Mouse (Mus musculus) MEL (cell line): ENCODE results near the gene Dnttip2. TPM values are rescaled to one million over a fixed set of nuclear protein-coding genes. Genes with fewer than 3 reads are reported as not detected.

ENCODE experiments used
- DNase-seq: peaks from one replicate; pipeline ENCODE4 v3.0.0; 2011; ENCODE audit warnings: low read depth, low spot score
- H3K27ac ChIP-seq: 2 replicates; pipeline ENCODE4 v1.5.1; 2012; ENCODE audit warnings: low read depth, mild to moderate bottlenecking, control low read depth, low read length, moderate library complexity; ENCODE audit not compliant: control insufficient read depth
- H3K27me3 ChIP-seq, 2 experiments: fragments of 150-350 bp in 1 of 2; sonication (generic) in 1 of 2; 2 replicates each; pipeline ENCODE4 v1.6.1; 2012; ENCODE audit warnings: low read length in 2 of 2, mild to moderate bottlenecking in 2 of 2, improper control_type of control experiment in 1 of 2, moderate library complexity in 1 of 2; ENCODE audit not compliant: insufficient read depth in 2 of 2, control insufficient read depth in 1 of 2
- H3K36me3 ChIP-seq, 2 experiments: 2 replicates each; pipeline ENCODE4 v1.6.1; 2012 to 2014; ENCODE audit warnings: low read length in 2 of 2, improper control_type of control experiment in 1 of 2, inconsistent platforms in 1 of 2, mild to moderate bottlenecking in 1 of 2; ENCODE audit not compliant: insufficient read depth in 2 of 2, control insufficient read depth in 1 of 2
- H3K4me1 ChIP-seq, 2 experiments: fragments of 150-350 bp in 1 of 2; sonication (generic) in 1 of 2; 2 replicates each; pipeline ENCODE4 v1.6.1; 2012; ENCODE audit warnings: low read length in 2 of 2, improper control_type of control experiment in 1 of 2, mild to moderate bottlenecking in 1 of 2; ENCODE audit not compliant: insufficient read depth in 2 of 2, control insufficient read depth in 1 of 2
- H3K4me3 ChIP-seq, 2 experiments: fragments of 150-350 bp in 1 of 2; sonication (generic) in 1 of 2; 2 replicates each; pipeline ENCODE4 v1.5.1; 2012; ENCODE audit warnings: low read depth in 2 of 2, low read length in 2 of 2, mild to moderate bottlenecking in 2 of 2, moderate library complexity in 2 of 2, control low read depth in 1 of 2, improper control_type of control experiment in 1 of 2; ENCODE audit not compliant: control insufficient read depth in 1 of 2, insufficient read depth in 1 of 2
- H3K79me2 ChIP-seq: 2 replicates; pipeline ENCODE4 v1.6.1; 2012; ENCODE audit warnings: mild to moderate bottlenecking, low read length, moderate library complexity; ENCODE audit not compliant: control insufficient read depth, poor library complexity, insufficient read depth
- H3K9ac ChIP-seq: 2 replicates; pipeline ENCODE4 v1.6.1; 2012; ENCODE audit warnings: low read depth, mild to moderate bottlenecking, control low read depth, low read length, moderate library complexity; ENCODE audit not compliant: control insufficient read depth, poor library complexity, severe bottlenecking
- H3K9me3 ChIP-seq: fragments of 150-350 bp; sonication (generic); replicated peaks from 2 replicates; pipeline ENCODE4 v1.6.1; 2012; ENCODE audit warnings: mild to moderate bottlenecking, low read length, improper control_type of control experiment, moderate library complexity; ENCODE audit not compliant: insufficient read depth
- CHD1 ChIP-seq: IDR thresholded peaks from 2 replicates; pipeline ENCODE4 v1.6.1; 2012; ENCODE audit warnings: low read depth, mild to moderate bottlenecking, inconsistent platforms, low read length, improper control_type of control experiment
- CTCF ChIP-seq, 3 experiments: IDR thresholded peaks in 2 of 3; conservative IDR thresholded peaks in 1 of 3; 2 replicates each; pipeline ENCODE4 v1.5.1; 2011 to 2012; ENCODE audit warnings: low read length in 3 of 3, low read depth in 2 of 3, mild to moderate bottlenecking in 2 of 3, improper control_type of control experiment in 1 of 3, inconsistent platforms in 1 of 3, mixed read lengths in 1 of 3, moderate library complexity in 1 of 3; ENCODE audit not compliant: control insufficient read depth in 1 of 3, insufficient read depth in 1 of 3, poor library complexity in 1 of 3, severe bottlenecking in 1 of 3
- ELF1 ChIP-seq: IDR thresholded peaks from 2 replicates; pipeline ENCODE4 v1.6.1; 2014; ENCODE audit warnings: low read depth, mild to moderate bottlenecking, inconsistent platforms, low read length, improper control_type of control experiment, moderate library complexity
- GATA1 ChIP-seq: IDR thresholded peaks from 2 replicates; pipeline ENCODE4 v1.6.1; 2011; ENCODE audit warnings: low read depth, low read length, improper control_type of control experiment
- JUND ChIP-seq: IDR thresholded peaks from 2 replicates; pipeline ENCODE4 v1.6.1; 2011; ENCODE audit warnings: low read depth, mild to moderate bottlenecking, improper control_type of control experiment, low read length
- KAT2A ChIP-seq: conservative IDR thresholded peaks from 2 replicates; pipeline ENCODE4 v1.6.1; 2012; ENCODE audit warnings: low read depth, low read length, improper control_type of control experiment, inconsistent platforms
- MAFK ChIP-seq: IDR thresholded peaks from 2 replicates; pipeline ENCODE4 v1.6.1; 2011; ENCODE audit warnings: low read depth, mild to moderate bottlenecking, low read length, improper control_type of control experiment, borderline replicate concordance
- MEF2A ChIP-seq: IDR thresholded peaks from 2 replicates; pipeline ENCODE4 v1.6.1; 2014; ENCODE audit warnings: low read depth, mild to moderate bottlenecking, inconsistent platforms, low read length, improper control_type of control experiment; ENCODE audit not compliant: poor library complexity, insufficient replicate concordance, severe bottlenecking; ENCODE audit errors: extremely low read depth
- MXI1 ChIP-seq: IDR thresholded peaks from 2 replicates; pipeline ENCODE4 v1.6.1; 2011; ENCODE audit warnings: mild to moderate bottlenecking, low read depth, low read length, improper control_type of control experiment
- NELFE ChIP-seq: IDR thresholded peaks from 2 replicates; pipeline ENCODE4 v1.6.1; 2011; ENCODE audit warnings: low read depth, low read length, improper control_type of control experiment
- RCOR1 ChIP-seq: IDR thresholded peaks from 2 replicates; pipeline ENCODE4 v1.6.1; 2012; ENCODE audit warnings: low read depth, mild to moderate bottlenecking, inconsistent platforms, low read length, improper control_type of control experiment
- SIN3A ChIP-seq: IDR thresholded peaks from 2 replicates; pipeline ENCODE4 v1.6.1; 2012; ENCODE audit warnings: low read length, improper control_type of control experiment, inconsistent platforms
- TAL1 ChIP-seq: IDR thresholded peaks from 2 replicates; pipeline ENCODE4 v1.6.1; 2012; ENCODE audit warnings: mild to moderate bottlenecking, inconsistent platforms, low read length, moderate library complexity, mixed read lengths
- TBP ChIP-seq: IDR thresholded peaks from 2 replicates; pipeline ENCODE4 v1.8.0; 2011; ENCODE audit warnings: low read depth, low read length, improper control_type of control experiment
- TCF12 ChIP-seq: IDR thresholded peaks from 2 replicates; pipeline ENCODE4 v1.6.1; 2014; ENCODE audit warnings: low read depth, mild to moderate bottlenecking, inconsistent platforms, low read length, improper control_type of control experiment, moderate library complexity
- polyA plus RNA-seq, 2 experiments: library from polyadenylated mRNA; stranded (reverse) in 1 of 2; unstranded in 1 of 2; fragments of >175 nt in 1 of 2; fragments of >200 nt in 1 of 2; gene quantifications; 2 replicates each; pipeline versions ENCODE4 v1.2.1 to v1.2.4; 2012; ENCODE audit warnings: low replicate concordance in 2 of 2, low read depth in 1 of 2; ENCODE audit not compliant: insufficient read length in 2 of 2, insufficient read depth in 1 of 2, missing spikeins in 1 of 2
- total RNA-seq: library from RNA; depleted of rRNA; stranded (reverse); fragments of 300-350 nt; gene quantifications from 2 replicates; pipeline ENCODE4 v1.2.3, GENCODE M21; 2012

The Dnttip2 gene
- total and polyA plus RNA-seq, 3 experiments = 84.4 to 90.5 TPM; not detected in 1

DNA sequence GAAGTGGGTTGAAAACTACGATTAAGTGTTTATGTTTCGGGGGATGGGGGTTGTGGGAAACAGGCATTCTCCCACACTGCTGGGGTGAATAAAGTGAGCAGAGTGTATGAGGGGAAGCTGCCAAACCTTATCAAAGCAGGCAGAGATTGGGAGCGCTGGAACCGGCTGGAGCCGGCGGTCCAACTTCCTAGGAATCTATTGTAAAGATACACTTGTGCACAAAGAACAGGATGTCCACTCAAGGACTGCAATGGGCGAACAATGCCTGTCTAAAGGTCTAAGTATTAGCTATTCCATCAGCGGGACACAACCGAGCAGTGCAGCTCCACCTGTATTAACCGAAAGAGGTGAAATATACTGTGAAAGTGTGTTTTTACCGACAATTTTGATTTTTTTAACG, 17.6 kb downstream of the Dnttip2 start:
- H3K79me2 ChIP-seq = peaks cover 2% of the 10 kb centered on the region; the same call in 1 of the 2 replicates
- no peak for DNase-seq
- H3K27me3 ChIP-seq = no peaks in the 10 kb centered on the region
- no peak for TF ChIP-seq CTCF (IDR thresholded peaks at IDR 0.05 in 2 of 3, conservative IDR thresholded peaks at IDR 0.05 in 1 of 3; ENCODE audit: control insufficient read depth in 1 of 3, insufficient read depth in 1 of 3, low read depth in 2 of 3, low read length in 3 of 3, poor library complexity in 1 of 3, severe bottlenecking in 1 of 3)
- TF ChIP-seq TCF12 = no peak
- TF ChIP-seq JUND = no peak
- no peak for TF ChIP-seq NELFE
- TF ChIP-seq KAT2A = no peak
- H3K9ac ChIP-seq = no peak overlapping the region
- H3K9me3 ChIP-seq = no peaks in the 10 kb centered on the region
- peak overlapping the region in 1 of 2 experiments; percentile 9; a peak in 1 of 4 replicates for H3K4me3 ChIP-seq
- H3K27ac ChIP-seq = no peak overlapping the region
- peaks cover 0 to 15% of the 10 kb centered on the region in 2 experiments; a peak in 2 of 4 replicates for H3K36me3 ChIP-seq
- H3K4me1 ChIP-seq = peaks cover 2 to 15% of the 10 kb centered on the region in 2 experiments; a peak in 3 of 4 replicates

DNA sequence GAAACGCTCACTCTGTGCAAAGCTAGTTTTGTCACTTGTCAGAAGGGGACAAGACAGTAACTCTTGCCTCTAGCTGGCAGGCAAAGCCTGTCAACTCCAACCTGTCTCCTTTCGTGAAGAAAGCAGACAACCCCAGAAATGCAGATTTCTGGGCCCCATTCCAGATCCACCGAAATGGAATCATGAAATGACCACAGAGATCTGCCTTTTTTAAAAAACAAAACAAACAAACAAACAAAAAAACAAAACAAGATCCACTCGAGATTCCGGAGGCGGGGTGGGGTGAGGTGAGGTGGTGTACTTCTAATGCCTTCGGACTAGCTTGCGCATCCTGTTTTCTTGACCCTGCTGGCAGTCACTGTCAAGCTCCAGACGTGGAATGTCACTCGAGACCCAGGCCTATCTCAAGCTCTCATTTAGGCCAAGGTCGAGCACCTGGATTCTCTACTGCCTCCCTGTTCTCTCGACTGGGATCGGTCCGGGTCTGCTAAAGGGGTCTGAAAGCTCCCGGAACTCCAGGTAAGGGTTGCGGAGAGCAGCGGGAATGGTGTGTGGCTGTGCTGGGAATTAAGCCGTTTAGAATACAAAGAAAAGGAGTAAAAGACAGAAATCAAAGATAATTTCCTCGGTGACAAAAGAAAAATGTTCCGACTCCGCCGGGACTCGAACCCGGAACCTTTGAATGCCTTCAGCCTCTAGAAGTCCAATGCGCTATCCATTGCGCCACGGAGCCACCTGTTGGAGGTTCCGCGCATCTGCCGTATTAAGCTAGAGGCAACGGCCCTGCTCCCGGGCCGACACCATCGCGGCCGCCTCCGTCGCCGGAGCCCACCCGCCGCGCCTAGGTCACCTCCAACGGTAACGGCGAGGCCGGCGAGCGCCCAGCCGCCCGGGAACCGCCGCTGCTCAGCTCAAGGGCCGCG, 18.4 kb downstream of the Dnttip2 start:
- Histone ChIP-seq H3K9ac (peak overlapping the region; percentile 85), H3K27me3 (no peaks in the 10 kb centered on the region), H3K27ac (no peak overlapping the region), H3K36me3 (peaks cover 0 to 15% of the 10 kb centered on the region in 2 experiments; a peak in 2 of 4 replicates), H3K9me3 (no peaks in the 10 kb centered on the region), H3K79me2 (peaks cover 2% of the 10 kb centered on the region; the same call in 1 of the 2 replicates), H3K4me3 (peak overlapping the region; percentile 54 to 94; a peak in 3 of 4 replicates), H3K4me1 (peaks cover 2 to 15% of the 10 kb centered on the region in 2 experiments; a peak in 3 of 4 replicates)
- peak; percentile 85 for DNase-seq
- TF ChIP-seq MAFK (peak; percentile 98), CHD1 (no peak), TBP (peak; percentile 100), GATA1 (peak; percentile 49; the same call in 1 of the 2 replicates), MEF2A (no peak), TAL1 (no peak), RCOR1 (0 out of 2 replicates have a peak, but pooled peaks have one; percentile 15), ELF1 (peak; percentile 85), MXI1 (no peak), CTCF (IDR thresholded peaks at IDR 0.05 in 2 of 3, conservative IDR thresholded peaks at IDR 0.05 in 1 of 3; ENCODE audit: control insufficient read depth in 1 of 3, insufficient read depth in 1 of 3, low read depth in 2 of 3, low read length in 3 of 3, poor library complexity in 1 of 3, severe bottlenecking in 1 of 3) (0 out of 6 replicates have a peak, but pooled peaks of 1 of the 3 experiments have one; percentile 6), SIN3A (peak; percentile 28; the same call in 1 of the 2 replicates)
